Mouse (Mus musculus): ENCODE results near the gene Prrg2. TPM values are rescaled to one million over a fixed set of nuclear protein-coding genes. Genes with fewer than 3 reads are reported as not detected.

The Prrg2 gene
- 1.5 TPM for total RNA-seq (2023)

DNA sequence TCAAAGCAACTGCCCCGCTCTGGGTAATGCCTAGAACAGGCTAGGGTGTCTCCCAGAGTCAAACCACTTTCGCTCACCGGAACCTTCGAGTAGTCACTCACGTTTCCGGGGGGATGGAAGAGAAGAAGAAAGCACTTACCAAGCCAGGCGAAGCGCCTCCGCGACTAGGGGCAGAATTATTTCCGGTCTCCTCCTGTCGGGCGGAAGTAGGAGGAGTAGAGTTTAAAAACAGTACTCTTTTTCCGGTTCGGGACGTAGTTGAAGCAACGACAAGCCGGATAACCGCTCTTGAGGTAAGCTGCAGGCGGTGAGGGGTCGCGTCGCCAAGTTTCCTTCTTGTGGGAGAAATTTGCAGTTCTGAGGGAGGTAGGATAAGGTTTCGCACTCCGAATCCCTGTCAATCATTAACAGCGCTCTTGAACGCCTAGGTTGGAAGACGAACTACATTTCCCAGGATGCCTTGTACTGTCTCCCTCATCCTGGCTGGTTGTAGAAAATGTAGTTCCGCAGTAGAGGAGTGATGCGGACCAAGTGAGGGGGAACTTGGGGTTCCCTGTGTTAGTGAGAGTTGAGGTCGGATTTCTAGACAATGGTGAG lies at the start of gene Prrg2, which contains the start of gene Nosip:
Gene Prrg2 (minus strand): TSS at position 439 of the 597 bp plus-strand sequence.
Gene Nosip (plus strand): TSS at position 191 of the 597 bp plus-strand sequence.

DNA sequence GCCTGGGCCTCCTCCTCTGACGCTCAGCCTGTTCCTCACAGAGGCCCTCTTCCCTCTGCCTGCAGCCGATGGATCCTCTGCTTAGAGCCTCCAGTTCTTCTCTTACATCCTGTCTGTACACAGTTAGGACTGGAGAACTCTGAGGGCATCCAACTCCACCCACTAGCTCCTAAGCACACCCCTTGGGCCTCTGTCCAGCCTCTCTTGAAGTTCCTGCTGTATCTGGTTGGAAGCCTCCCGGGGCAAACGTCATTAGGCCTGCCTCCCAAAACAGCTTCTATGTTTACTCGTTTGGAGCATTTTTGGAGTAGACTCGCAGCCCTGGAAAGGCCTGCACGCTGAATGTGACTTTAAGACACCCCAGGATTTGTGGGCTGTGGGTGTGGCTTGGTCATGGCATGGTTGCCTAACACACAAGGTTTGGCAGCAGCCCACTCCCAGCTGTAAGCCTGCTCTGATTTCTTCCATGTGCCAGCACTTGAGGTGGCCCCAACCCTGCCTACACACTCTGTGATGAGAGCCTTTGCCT lies 41.2 kb upstream of the Prrg2 start, which contains the start of gene Fcgrt:
Gene Fcgrt (minus strand): TSS at position 200 of the 529 bp plus-strand sequence.

DNA sequence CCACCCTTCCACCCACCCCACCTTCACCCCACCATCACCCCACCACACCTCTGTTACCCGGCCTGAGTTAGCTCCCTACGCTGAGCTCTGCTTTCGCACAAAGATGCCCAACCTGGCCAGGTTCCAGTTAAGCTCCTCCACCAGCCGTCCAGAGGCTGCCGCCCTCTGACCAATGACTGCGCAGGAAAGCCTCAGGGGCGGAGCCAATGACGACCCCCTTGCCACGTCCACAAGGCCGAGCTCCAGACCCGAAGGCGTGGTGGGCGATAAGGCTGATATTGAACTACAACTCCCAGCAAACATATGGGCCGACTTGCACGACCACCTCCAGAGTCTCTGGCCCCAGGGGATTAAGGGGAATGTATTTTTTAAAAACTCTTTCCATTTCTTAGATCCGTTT lies 29.6 kb upstream of the Prrg2 start, which contains the start of gene Rcn3:
Gene Rcn3 (minus strand): TSS at position 174 of the 400 bp plus-strand sequence.

DNA sequence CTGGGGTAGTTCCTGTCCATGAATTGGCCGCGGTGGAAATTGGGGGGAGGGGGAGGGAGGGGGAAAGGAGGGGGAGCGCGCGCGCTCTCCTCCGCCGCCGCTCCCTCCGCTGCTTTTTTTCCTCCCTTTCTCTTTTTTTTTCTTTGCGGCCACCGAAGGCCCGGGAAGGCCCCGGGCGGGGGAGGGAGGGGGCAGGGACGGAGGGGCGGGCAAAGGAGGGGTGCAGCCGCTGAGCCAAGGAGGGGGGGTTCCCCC lies 9.7 kb downstream of the Prrg2 start, which contains the start of gene Prr12:
Gene Prr12 (minus strand): TSS at position 20 of the 255 bp plus-strand sequence.

DNA sequence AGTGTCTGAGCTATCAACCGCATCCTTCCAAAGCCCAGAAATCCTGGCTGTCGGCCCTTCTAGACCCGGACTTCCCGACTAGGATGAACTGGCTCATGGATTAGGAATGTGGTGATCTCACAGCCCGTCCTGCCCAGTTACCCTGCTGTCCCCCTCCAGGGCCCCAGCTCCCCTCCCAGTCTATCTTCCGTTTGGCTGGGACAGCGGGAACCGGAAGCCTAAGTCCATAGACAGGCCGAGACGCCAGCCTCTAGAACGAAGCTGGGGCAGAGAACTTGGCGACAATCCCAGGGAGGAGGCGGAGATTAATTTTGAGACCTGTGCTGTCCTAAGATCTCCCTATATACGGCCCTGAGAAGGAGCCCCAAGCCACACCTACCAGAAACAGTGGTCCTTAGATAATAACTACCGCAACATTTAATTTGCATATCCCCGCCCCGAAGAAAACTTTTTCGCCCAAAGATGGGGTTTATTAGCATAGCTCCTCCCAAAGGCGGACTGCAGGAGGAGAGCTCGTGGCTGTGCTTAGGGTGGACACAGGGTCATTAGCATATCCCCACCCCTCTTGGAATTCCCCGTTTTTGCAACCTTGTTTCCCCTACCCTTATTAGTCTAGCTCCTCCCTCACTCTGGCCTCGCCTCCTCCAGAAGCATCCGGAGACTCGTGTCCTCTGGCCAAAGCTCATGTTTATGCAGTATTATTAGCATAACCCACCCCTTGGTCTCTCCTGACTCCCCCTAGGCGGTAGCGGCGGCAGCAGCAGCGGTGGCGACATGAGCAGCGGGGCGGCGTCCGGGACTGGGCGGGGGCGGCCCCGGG lies 45.0 kb downstream of the Prrg2 start, which contains the start of gene Rras:
Gene Rras (plus strand): TSS at position 720 of the 820 bp plus-strand sequence.

DNA sequence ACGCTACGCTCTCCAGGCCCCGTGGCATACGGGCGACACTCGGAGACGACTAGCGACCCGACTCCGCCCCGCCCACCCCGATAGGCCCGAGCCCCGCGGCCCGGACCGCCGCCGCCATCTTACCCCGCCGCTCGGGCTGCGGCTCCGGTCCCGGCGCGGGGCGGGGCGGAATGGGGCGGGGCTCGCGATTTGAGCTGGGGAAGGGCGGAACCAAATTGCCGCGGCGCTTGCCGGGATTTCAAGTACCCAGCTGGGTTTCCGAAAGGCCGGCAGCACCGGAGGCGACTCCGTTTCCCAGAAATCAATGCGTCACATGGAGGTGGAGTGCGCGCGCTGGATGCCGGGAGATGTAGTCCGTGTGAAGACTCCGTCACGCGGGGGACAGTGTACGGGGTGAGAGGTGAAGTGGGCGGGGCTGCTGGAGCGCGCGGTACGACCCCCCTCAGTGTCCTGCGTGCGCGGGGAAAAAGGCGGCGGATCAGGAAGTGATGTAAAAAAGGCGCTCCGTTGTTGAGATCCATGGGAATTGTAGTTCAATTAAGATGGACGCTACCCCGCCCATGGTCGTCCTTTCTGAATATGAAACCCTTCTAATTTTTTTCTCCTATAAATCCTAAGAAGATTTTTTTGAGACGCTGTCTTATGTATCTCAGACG lies 46.4 kb downstream of the Prrg2 start, which contains the start of gene Scaf1:
Gene Scaf1 (minus strand): TSS at position 407 of the 656 bp plus-strand sequence.

Other genes starting within 250 kb of the Prrg2 start
- 30.5 TPM for gene Nup62, start 246.6 kb downstream of the Prrg2 start, total RNA-seq (2023)
- gene Il4i1, start 246.3 kb downstream of the Prrg2 start, total RNA-seq (2023): 11.5 TPM
- 5.1 TPM for gene Atf5, start 246.0 kb downstream of the Prrg2 start, total RNA-seq (2023)
- gene Akt1s1, start 213.7 kb downstream of the Prrg2 start, total RNA-seq (2023): 40.7 TPM
- 102 TPM for gene Tbc1d17, start 213.6 kb downstream of the Prrg2 start, total RNA-seq (2023)
- 51.4 TPM for gene Pnkp, start 205.5 kb downstream of the Prrg2 start, total RNA-seq (2023)
- 17.6 TPM for gene Ptov1, start 192.9 kb downstream of the Prrg2 start, total RNA-seq (2023)
- 74.7 TPM for gene Med25, start 170.0 kb downstream of the Prrg2 start, total RNA-seq (2023)
- 18.1 TPM for gene Fuz, start 166.6 kb downstream of the Prrg2 start, total RNA-seq (2023)
- 71.6 TPM for gene Ap2a1, start 133.2 kb downstream of the Prrg2 start, total RNA-seq (2023)
- gene Tsks, start 119.5 kb downstream of the Prrg2 start, total RNA-seq (2023): not detected
- 0.76 TPM for gene Cpt1c, start 87.8 kb downstream of the Prrg2 start, total RNA-seq (2023)
- 116 TPM for gene Prmt1, start 76.1 kb downstream of the Prrg2 start, total RNA-seq (2023)
- gene Irf3, start 65.0 kb downstream of the Prrg2 start, total RNA-seq (2023): 134 TPM
- 12.2 TPM for gene Bcl2l12, start 64.0 kb downstream of the Prrg2 start, total RNA-seq (2023)
- 92.7 TPM for gene Scaf1, start 46.3 kb downstream of the Prrg2 start, total RNA-seq (2023)
- 5.5 TPM for gene Rras, start 44.7 kb downstream of the Prrg2 start, total RNA-seq (2023)
- 68.4 TPM for gene Prr12, start 9.8 kb downstream of the Prrg2 start, total RNA-seq (2023)
- 75.9 TPM for gene Nosip, start 248 bp downstream of the Prrg2 start, total RNA-seq (2023)
- 6.3 TPM for gene Rcn3, start 29.5 kb upstream of the Prrg2 start, total RNA-seq (2023)
- gene Fcgrt, start 41.2 kb upstream of the Prrg2 start, total RNA-seq (2023): 16.1 TPM
- 3,007 TPM for gene Rps11, start 61.8 kb upstream of the Prrg2 start, total RNA-seq (2023)
- gene Rpl13a, start 66.1 kb upstream of the Prrg2 start, total RNA-seq (2023): 5,416 TPM
- gene Gm45713, start 73.6 kb upstream of the Prrg2 start, total RNA-seq (2023): not detected
- 212 TPM for gene Flt3l, start 73.8 kb upstream of the Prrg2 start, total RNA-seq (2023)
- 31.0 TPM for gene Pih1d1, start 91.6 kb upstream of the Prrg2 start, total RNA-seq (2023)
- gene Aldh16a1, start 91.9 kb upstream of the Prrg2 start, total RNA-seq (2023): 51.1 TPM
- not detected for gene Slc17a7, start 101.3 kb upstream of the Prrg2 start, total RNA-seq (2023)
- gene Gfy, start 116.9 kb upstream of the Prrg2 start, total RNA-seq (2023): not detected
- gene Pth2, start 118.3 kb upstream of the Prrg2 start, total RNA-seq (2023): not detected
- gene Ccdc155, start 142.2 kb upstream of the Prrg2 start, total RNA-seq (2023): not detected
- gene Dkkl1, start 149.5 kb upstream of the Prrg2 start, total RNA-seq (2023): not detected
- gene Tead2, start 153.1 kb upstream of the Prrg2 start, total RNA-seq (2023): not detected
- gene Cd37, start 176.4 kb upstream of the Prrg2 start, total RNA-seq (2023): 344 TPM
- not detected for gene Slc6a16, start 178.4 kb upstream of the Prrg2 start, total RNA-seq (2023)
- not detected for gene Slc6a21, start 214.8 kb upstream of the Prrg2 start, total RNA-seq (2023)

All from CD4-positive naive resting alpha-beta T cell, adult 76 days (primary cell).